Mouse (Mus musculus): Measurements from ENCODE around the gene Sec61a1. TPM values are rescaled to one million over a fixed set of nuclear protein-coding genes. Genes with fewer than 3 reads are reported as not detected.

The Sec61a1 gene
- 172 TPM for polyA plus RNA-seq (2014; fragmentation: Illumina TruSeq; extraction: RNeasy Lipid Tissue Mini Kit (QIAGEN cat#74804); ENCODE audit: low read depth, low replicate concordance)

DNA sequence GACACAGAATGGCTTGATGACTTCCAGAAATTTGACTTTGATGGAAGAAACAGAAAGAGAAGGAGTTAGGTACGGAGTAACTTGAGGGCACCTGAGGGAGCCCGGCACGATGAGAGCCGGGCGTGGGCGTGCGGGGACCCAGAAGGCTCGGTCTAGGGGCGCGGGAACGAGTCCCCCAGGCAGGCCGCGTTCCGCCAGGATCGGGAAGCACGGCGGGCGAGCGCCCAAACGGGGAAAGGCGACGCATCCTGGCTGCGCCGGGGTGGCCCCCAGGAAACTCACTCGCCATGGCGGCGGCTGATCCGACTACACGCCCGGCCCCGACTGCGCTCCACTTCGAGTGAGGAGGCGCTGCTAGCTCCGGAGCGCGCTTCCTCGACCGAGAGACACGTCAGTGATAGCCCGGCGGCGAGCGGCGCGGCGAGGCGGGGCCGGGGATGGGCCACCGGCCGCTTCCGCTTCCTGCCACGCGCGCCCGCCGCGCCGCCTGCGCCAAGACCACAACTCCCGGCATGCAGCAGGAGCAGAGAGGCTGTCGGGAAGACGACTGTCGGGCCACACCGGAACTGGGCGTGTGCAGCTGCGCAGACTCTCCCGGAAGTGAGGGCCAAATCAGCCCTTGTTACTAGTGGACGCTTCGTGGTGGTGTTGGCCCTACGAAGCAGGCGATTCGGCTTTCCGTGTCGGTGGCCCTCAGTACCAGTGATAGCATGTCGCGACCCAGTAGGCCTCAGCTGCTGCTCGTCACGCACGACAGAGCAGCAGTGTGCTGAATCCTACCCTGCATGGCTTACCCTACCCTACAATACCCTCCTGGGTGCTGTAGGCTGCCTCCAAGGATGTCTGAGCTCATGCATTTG, at the start of gene Sec61a1:
TSS of gene Sec61a1 (minus strand) at position 502 of the 860 bp plus-strand sequence.

DNA sequence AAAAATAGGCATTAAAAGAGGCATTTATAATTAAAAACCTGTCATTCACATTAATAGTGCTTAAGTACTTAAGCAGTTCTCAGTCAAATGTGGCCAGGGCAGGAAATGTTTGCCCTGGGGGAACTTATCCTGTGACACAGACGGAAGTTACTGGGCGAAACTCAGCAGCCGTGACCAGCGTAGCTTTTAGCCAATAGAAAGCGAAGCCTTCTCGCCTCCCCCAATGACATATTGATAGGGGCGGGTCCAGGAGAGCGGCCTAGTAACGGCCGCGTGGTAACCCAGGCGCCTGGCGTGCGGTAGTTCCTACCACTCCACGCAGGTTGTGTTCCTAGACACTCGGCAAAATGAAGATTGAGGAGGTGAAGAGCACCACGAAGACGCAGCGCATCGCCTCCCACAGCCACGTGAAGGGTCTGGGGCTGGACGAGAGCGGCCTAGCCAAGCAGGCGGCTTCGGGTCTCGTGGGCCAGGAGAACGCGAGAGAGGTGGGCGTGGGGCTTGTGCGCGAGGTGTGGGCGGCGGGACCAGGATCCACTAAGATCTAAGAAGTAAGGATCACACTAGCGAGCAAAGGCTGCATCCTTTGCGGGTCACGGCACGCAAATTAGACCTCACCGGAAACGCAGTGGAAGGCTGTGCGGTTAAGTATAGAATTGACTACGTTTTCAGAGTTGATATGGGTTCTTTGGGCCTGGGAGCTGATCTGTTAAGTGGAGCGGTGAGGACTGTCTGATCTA, 53.4 kb downstream of the Sec61a1 start, which contains the start of gene Ruvbl1:
TSS of gene Ruvbl1 (plus strand) at position 229 of the 740 bp plus-strand sequence.

Other genes starting within 250 kb of the Sec61a1 start
- gene Eefsec, start 72.4 kb downstream of the Sec61a1 start, polyA plus RNA-seq (2014; fragmentation: Illumina TruSeq; extraction: RNeasy Lipid Tissue Mini Kit (QIAGEN cat#74804); ENCODE audit: low read depth, low replicate concordance), result 9.5 TPM
- 22.7 TPM for gene Ruvbl1, start 53.5 kb downstream of the Sec61a1 start, polyA plus RNA-seq (2014; fragmentation: Illumina TruSeq; extraction: RNeasy Lipid Tissue Mini Kit (QIAGEN cat#74804); ENCODE audit: low read depth, low replicate concordance)
- gene Kbtbd12, start 119.0 kb upstream of the Sec61a1 start, polyA plus RNA-seq (2014; fragmentation: Illumina TruSeq; extraction: RNeasy Lipid Tissue Mini Kit (QIAGEN cat#74804); ENCODE audit: low read depth, low replicate concordance), result 1.7 TPM
- gene Mgll, start 205.5 kb upstream of the Sec61a1 start, polyA plus RNA-seq (2014; fragmentation: Illumina TruSeq; extraction: RNeasy Lipid Tissue Mini Kit (QIAGEN cat#74804); ENCODE audit: low read depth, low replicate concordance), result 346 TPM

Measured in adipose tissue, adult 10 weeks (tissue).